Mouse (Mus musculus) E14TG2a.4 (cell line): ENCODE results near the gene Igdcc4.

Experiments
- CTCF ChIP-seq: conservative IDR thresholded peaks from 2 replicates; pipeline ENCODE4 v1.5.1; 2014; ENCODE audit warnings: low read length
- NANOG ChIP-seq: IDR thresholded peaks from 2 replicates; pipeline ENCODE4 v1.6.1; 2014; ENCODE audit warnings: borderline replicate concordance, low read length, mixed read lengths
- POU5F1 ChIP-seq: IDR thresholded peaks from 2 replicates; pipeline ENCODE4 v1.6.1; 2014; ENCODE audit warnings: low read length, borderline replicate concordance

GRCm38 (mm10) chr9:65102377-65103172 is 1.3 kb downstream of the Igdcc4 start:
- TF ChIP-seq CTCF (no peak), POU5F1 (no peak), NANOG (no peak)
